Mouse (Mus musculus): ENCODE measurements around the gene Tgfbr3l. TPM values are rescaled to one million over a fixed set of nuclear protein-coding genes. Genes with fewer than 3 reads are reported as not detected.

Gene Tgfbr3l
- 3.0 and 3.6 TPM in 2 replicates for polyA plus RNA-seq (2015; fragmentation: Nextera tagmentation; extraction: Ambion mirVana)

DNA sequence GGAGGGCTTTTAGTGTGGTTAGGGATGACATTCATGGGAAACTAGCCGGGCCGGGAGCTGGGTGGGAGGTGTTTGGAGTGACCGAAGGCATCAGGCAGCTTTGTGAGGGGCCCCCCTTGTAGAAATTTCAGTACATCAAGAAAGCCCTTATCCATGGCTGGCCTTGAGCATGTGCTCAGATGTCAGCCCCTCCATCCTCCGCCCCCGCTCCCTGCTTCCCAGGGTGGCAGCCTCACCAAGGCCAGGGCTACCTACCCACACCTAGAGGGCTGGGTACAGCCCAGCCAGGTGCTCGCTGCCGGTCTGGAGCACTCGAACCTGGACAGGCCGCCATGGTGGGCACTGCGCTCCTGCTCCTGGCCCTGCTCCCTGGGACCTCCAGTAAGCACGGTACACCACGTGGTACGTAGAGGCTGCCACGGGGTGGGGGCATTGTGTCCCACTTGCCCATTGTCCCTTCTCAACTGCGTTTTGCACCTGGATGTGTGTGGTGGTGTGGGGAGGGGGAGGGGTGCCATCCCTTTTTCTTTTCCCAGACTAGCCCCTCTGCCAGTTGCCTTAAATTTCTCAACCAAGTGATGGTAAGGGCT is at the start of gene Tgfbr3l:
Gene Tgfbr3l (plus strand): TSS at position 264 of the 590 bp plus-strand sequence.
- H3K36me3 ChIP-seq (ENCODE audit: control insufficient read depth, insufficient read depth) = peaks cover 39% of the 10 kb centered on the region
- H3K27me3 ChIP-seq (ENCODE audit: control insufficient read depth, insufficient read depth, low read length) = no peaks in the 10 kb centered on the region
- 82% methylated on average over 15 of the region's 15 CpGs for WGBS
- H3K4me1 ChIP-seq (ENCODE audit: control insufficient read depth, insufficient read depth, low read length) = peaks cover 18% of the 10 kb centered on the region
- peak within 1 kb of the TSS; percentile 55 for H3K4me2 ChIP-seq (ENCODE audit: low read depth, low read length)
- no peaks in the 10 kb centered on the region for H3K9me3 ChIP-seq (replicated peaks; ENCODE audit: control insufficient read depth, low read length)
- no peak for ATAC-seq (replicated peaks; ENCODE audit: extremely low read depth, insufficient read depth, low FRiP score)
- peak within 1 kb of the TSS; percentile 60 for H3K9ac ChIP-seq (ENCODE audit: low read length)
- H3K4me3 ChIP-seq (ENCODE audit: low read length) = no peak within 1 kb of the TSS
- peak within 1 kb of the TSS; percentile 55 for H3K27ac ChIP-seq (ENCODE audit: low read length)

DNA sequence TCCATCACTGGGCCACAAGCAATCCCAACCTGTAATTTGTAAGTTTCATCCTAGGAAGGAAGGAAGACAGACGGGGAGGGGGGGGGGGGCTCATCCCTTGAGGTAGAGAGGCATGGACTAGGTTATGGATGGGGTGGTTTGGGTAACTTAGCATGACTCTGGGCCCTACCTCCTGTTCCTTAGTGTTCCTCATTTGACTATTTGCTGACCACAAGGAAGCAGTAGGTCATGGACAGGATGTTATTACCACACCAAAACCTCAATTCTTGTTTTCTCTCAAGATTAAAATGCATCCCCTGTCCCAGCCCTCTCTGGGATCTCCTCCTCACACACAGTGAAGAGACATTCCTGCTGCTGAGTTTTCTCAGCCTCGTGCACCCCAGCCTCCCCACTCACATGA is 46.7 kb upstream of the Tgfbr3l start:
- no peak overlapping the region for H3K9ac ChIP-seq (ENCODE audit: low read length)
- H3K4me3 ChIP-seq (ENCODE audit: low read length) = no peak overlapping the region
- H3K9me3 ChIP-seq (replicated peaks; ENCODE audit: control insufficient read depth, low read length) = no peaks in the 10 kb centered on the region
- H3K4me1 ChIP-seq (ENCODE audit: control insufficient read depth, insufficient read depth, low read length) = no peaks in the 10 kb centered on the region; the same call in 1 of the 2 replicates
- no peak overlapping the region for H3K4me2 ChIP-seq (ENCODE audit: low read depth, low read length)
- no peak overlapping the region for H3K27ac ChIP-seq (ENCODE audit: low read length)
- peaks cover 21% of the 10 kb centered on the region for H3K27me3 ChIP-seq (ENCODE audit: control insufficient read depth, insufficient read depth, low read length)
- no peak for ATAC-seq (replicated peaks; ENCODE audit: extremely low read depth, insufficient read depth, low FRiP score)
- 59% methylated on average over 2 of the region's 2 CpGs for WGBS
- H3K36me3 ChIP-seq (ENCODE audit: control insufficient read depth, insufficient read depth) = no peaks in the 10 kb centered on the region

DNA sequence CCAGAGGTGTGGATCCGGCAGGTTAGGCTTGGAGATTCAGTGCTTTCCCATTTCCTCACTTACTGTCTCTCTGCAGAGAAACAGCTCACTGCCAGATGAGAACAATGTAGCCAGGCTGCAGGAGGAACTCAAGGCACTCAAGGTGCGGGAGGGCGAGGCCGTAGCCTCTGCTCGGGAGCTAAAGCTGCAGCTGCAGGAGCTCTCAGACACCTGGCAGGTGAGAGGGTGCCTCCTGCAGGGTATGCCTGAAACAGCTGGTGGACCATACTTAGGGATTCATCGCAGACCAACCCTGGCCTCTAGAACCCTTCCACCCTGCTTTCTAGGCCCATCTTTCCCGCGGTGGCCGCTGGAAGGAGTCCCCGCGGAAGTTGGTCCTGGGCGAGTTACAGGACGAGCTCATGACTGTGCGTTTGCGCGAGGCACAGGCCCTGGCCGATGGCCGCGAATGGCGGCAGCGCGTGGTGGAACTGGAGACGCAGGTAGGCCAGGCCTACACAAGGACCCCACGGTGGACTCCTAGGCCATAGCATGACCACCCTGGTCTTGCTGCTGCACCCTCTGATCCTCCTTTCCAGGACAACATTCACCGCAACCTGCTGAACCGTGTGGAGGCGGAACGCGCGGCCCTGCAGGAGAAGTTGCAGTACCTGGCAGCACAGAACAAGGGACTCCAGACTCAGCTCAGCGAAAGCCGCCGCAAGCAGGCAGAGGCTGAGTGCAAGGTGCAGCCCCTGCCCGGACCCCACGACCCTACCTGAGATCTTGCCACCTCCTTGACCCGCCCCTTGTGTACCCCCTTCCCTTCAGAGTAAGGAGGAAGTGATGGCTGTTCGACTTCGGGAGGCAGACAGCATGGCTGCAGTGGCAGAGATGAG is 42.5 kb upstream of the Tgfbr3l start:
- Histone ChIP-seq H3K27me3 (ENCODE audit: control insufficient read depth, insufficient read depth, low read length) (peaks cover 26% of the 10 kb centered on the region), H3K4me2 (ENCODE audit: low read depth, low read length) (peak overlapping the region; percentile 45; the same call in 1 of the 2 replicates), H3K36me3 (ENCODE audit: control insufficient read depth, insufficient read depth) (no peaks in the 10 kb centered on the region; the same call in 1 of the 2 replicates), H3K9ac (ENCODE audit: low read length) (no peak overlapping the region), H3K4me3 (ENCODE audit: low read length) (peak overlapping the region; percentile 23), H3K27ac (ENCODE audit: low read length) (no peak overlapping the region), H3K9me3 (replicated peaks; ENCODE audit: control insufficient read depth, low read length) (no peaks in the 10 kb centered on the region; the same call in 1 of the 2 replicates), H3K4me1 (ENCODE audit: control insufficient read depth, insufficient read depth, low read length) (peaks cover 5% of the 10 kb centered on the region)
- WGBS = 33% methylated on average over 38 of the region's 38 CpGs
- no peak for ATAC-seq (replicated peaks; ENCODE audit: extremely low read depth, insufficient read depth, low FRiP score)

DNA sequence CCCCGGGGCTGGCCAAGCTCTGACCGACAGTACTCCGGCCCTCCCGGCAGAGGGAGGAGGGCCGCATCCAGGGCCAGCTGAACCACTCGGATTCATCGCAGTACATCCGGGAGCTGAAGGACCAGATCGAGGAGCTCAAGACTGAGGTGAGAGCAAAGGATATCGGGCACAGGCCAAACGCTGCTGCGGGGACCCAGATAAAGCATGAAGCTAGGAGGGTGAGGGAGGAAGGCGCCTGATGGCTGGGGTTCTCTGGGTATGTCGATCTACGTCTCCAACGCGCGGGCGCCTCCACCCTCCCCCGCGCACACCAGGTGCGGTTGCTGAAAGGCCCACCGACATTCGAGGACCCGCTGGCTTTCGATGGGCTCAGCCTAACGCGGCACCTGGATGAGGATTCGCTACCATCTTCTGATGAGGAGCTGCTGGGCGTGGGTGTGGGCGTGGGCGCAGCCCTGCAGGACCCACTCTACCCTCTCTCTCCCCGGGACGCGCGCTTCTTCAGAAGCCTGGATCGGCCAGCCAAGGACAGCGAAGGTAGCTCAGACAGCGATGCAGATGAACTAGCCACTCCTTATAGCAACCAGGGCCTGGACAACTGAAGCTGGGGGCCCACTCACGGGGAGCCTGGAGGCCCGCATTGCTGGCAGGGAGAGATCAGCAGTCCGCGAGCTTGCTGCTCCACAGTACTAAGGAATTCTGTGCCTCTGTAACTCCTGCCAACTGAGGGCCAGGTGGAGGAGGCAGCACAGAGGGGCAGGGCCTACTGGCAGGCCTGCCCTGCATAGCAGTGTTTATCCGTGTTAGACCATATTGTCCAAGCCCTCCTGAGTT is 41.6 kb upstream of the Tgfbr3l start:
- 16% methylated on average over 44 of the region's 44 CpGs for WGBS
- no peaks in the 10 kb centered on the region; the same call in 1 of the 2 replicates for H3K9me3 ChIP-seq (replicated peaks; ENCODE audit: control insufficient read depth, low read length)
- H3K4me2 ChIP-seq (ENCODE audit: low read depth, low read length) = peak overlapping the region; percentile 45
- H3K9ac ChIP-seq (ENCODE audit: low read length) = peak overlapping the region; percentile 45
- peak overlapping the region; percentile 23 for H3K4me3 ChIP-seq (ENCODE audit: low read length)
- H3K4me1 ChIP-seq (ENCODE audit: control insufficient read depth, insufficient read depth, low read length) = peaks cover 5% of the 10 kb centered on the region
- no peaks in the 10 kb centered on the region; the same call in 1 of the 2 replicates for H3K36me3 ChIP-seq (ENCODE audit: control insufficient read depth, insufficient read depth)
- peaks cover 26% of the 10 kb centered on the region for H3K27me3 ChIP-seq (ENCODE audit: control insufficient read depth, insufficient read depth, low read length)
- ATAC-seq (replicated peaks; ENCODE audit: extremely low read depth, insufficient read depth, low FRiP score) = peak; percentile 37; the same call in 1 of the 2 replicates
- no peak overlapping the region for H3K27ac ChIP-seq (ENCODE audit: low read length)

DNA sequence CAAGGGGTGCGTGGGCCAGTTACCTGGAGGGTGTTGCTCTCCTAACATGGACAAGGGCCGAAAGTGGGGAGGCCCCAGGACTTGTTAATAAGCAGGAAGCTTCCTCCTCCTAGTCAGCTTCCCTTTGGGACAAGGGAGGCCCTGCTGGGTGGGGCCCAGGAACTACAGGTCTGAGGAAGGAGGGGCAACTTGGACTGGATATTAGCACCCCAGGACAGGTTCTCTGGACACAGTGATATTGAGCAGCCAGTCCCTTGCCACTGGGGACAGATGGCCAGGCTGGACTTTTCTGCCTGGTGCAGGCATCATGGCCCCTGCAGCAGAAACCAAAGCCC is 41.0 kb upstream of the Tgfbr3l start:
- peaks cover 26% of the 10 kb centered on the region for H3K27me3 ChIP-seq (ENCODE audit: control insufficient read depth, insufficient read depth, low read length)
- H3K9ac ChIP-seq (ENCODE audit: low read length) = no peak overlapping the region
- no peak overlapping the region for H3K4me3 ChIP-seq (ENCODE audit: low read length)
- no peak overlapping the region; the same call in 1 of the 2 replicates for H3K4me2 ChIP-seq (ENCODE audit: low read depth, low read length)
- WGBS = 61% methylated on average over 2 of the region's 2 CpGs
- no peaks in the 10 kb centered on the region; the same call in 1 of the 2 replicates for H3K36me3 ChIP-seq (ENCODE audit: control insufficient read depth, insufficient read depth)
- no peaks in the 10 kb centered on the region; the same call in 1 of the 2 replicates for H3K9me3 ChIP-seq (replicated peaks; ENCODE audit: control insufficient read depth, low read length)
- no peak overlapping the region for H3K27ac ChIP-seq (ENCODE audit: low read length)
- ATAC-seq (replicated peaks; ENCODE audit: extremely low read depth, insufficient read depth, low FRiP score) = no peak
- H3K4me1 ChIP-seq (ENCODE audit: control insufficient read depth, insufficient read depth, low read length) = peaks cover 5% of the 10 kb centered on the region

DNA sequence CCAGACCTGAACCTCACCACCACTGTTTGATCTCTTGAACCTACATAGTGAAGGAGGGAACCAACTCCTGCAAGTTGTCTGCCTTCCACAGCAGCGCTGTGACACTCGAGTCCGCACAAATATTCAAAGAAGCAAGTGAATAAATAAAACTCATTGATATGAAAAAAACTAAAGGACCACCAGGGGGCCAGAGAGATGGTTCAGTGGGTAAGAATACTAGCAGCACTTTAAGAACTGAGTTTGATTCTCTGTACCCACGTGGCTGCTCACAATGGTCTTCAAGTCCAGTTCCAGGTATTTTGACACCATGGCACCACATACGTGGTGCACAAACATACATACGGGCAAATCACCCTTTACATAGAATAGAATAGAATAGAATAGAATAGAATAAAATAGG is 36.9 kb upstream of the Tgfbr3l start:
- 75% methylated on average over 6 of the region's 6 CpGs for WGBS
- H3K9me3 ChIP-seq (replicated peaks; ENCODE audit: control insufficient read depth, low read length) = no peaks in the 10 kb centered on the region; the same call in 1 of the 2 replicates
- no peak for ATAC-seq (replicated peaks; ENCODE audit: extremely low read depth, insufficient read depth, low FRiP score)

DNA sequence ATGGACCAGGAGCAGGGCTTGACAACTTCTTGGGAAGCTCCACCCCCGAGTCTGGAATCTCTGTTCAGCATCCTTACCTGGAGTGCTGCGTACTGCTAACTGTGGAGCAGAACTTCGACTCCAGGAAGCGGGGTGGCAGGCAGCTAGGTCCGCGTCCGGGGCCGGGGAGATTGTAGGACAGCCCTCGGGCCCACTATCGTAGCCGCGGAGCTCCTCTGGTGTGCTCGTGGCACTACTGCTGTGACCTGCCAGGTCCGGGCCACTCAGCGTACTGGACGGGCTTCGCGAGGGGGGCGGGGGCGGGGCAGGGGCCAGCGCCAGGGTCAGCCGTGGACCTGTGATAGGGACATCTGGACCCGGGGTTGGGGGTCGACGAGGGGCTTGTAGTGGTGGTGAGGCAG is 35.2 kb upstream of the Tgfbr3l start:
- 1% methylated on average over 25 of the region's 25 CpGs for WGBS
- peak overlapping the region; percentile 41 for H3K4me3 ChIP-seq (ENCODE audit: low read length)
- H3K27me3 ChIP-seq (ENCODE audit: control insufficient read depth, insufficient read depth, low read length) = peaks cover 43% of the 10 kb centered on the region
- H3K9ac ChIP-seq (ENCODE audit: low read length) = peak overlapping the region; percentile 54
- no peaks in the 10 kb centered on the region; the same call in 1 of the 2 replicates for H3K36me3 ChIP-seq (ENCODE audit: control insufficient read depth, insufficient read depth)
- H3K4me1 ChIP-seq (ENCODE audit: control insufficient read depth, insufficient read depth, low read length) = peaks cover 27% of the 10 kb centered on the region
- 0 out of 2 replicates have a peak, but pooled peaks have one; percentile 2 for ATAC-seq (replicated peaks; ENCODE audit: extremely low read depth, insufficient read depth, low FRiP score)
- H3K27ac ChIP-seq (ENCODE audit: low read length) = no peak overlapping the region
- H3K4me2 ChIP-seq (ENCODE audit: low read depth, low read length) = peak overlapping the region; percentile 76
- no peaks in the 10 kb centered on the region; the same call in 1 of the 2 replicates for H3K9me3 ChIP-seq (replicated peaks; ENCODE audit: control insufficient read depth, low read length)

More for the DNA sequence above, 36.9 kb upstream of the Tgfbr3l start:
- Histone ChIP-seq H3K4me2 (ENCODE audit: low read depth, low read length) (no peak overlapping the region), H3K9ac (ENCODE audit: low read length) (no peak overlapping the region), H3K36me3 (ENCODE audit: control insufficient read depth, insufficient read depth) (no peaks in the 10 kb centered on the region; the same call in 1 of the 2 replicates), H3K4me1 (ENCODE audit: control insufficient read depth, insufficient read depth, low read length) (peaks cover 20% of the 10 kb centered on the region), H3K27ac (ENCODE audit: low read length) (no peak overlapping the region), H3K4me3 (ENCODE audit: low read length) (no peak overlapping the region), H3K27me3 (ENCODE audit: control insufficient read depth, insufficient read depth, low read length) (peaks cover 33% of the 10 kb centered on the region)

DNA sequence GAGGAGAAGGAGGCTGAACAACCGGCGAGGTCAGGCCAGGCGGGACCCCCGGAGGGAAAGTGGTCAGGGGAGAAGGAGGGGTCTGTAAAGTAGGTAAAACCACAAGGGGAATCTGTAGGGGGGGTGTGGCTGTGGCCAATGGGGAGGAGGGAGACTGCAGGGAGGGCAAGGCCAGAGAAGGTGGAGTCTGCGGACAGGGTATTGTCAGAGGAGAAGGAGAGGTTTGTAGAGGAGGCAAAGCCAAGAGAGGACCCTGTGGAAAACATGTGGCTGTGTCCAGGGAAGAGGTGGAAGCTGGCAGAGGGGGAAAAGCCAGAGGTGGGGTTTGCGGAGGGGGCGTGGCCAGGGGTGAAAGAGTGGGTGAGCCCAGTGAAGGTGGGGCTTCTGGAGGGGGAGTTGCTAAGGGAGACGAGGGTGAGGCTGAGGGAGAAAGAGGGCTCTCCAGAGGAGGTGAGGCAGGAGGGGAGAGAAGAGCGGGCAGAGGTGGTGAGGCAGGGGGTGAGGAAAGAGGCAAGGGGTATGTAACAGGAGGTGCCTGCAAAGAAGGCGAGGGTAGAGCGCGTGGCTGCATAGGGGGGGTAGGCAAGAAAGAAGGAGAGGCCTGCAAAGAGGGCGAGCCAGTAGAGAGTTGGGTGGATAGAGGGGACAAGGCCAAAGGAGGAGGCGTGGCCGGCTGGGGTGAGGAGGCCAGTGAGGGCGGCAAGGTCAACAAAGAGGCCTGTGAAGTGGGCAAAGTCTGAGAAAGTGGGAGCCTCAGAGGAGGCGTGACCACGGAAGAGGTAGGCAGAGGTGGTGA is 34.6 kb upstream of the Tgfbr3l start:
- peaks cover 49% of the 10 kb centered on the region for H3K27me3 ChIP-seq (ENCODE audit: control insufficient read depth, insufficient read depth, low read length)

More for the DNA sequence above, 34.6 kb upstream of the Tgfbr3l start:
- Histone ChIP-seq H3K9me3 (replicated peaks; ENCODE audit: control insufficient read depth, low read length) (no peaks in the 10 kb centered on the region; the same call in 1 of the 2 replicates), H3K4me3 (ENCODE audit: low read length) (peak overlapping the region; percentile 41), H3K36me3 (ENCODE audit: control insufficient read depth, insufficient read depth) (no peaks in the 10 kb centered on the region; the same call in 1 of the 2 replicates), H3K27ac (ENCODE audit: low read length) (no peak overlapping the region), H3K4me1 (ENCODE audit: control insufficient read depth, insufficient read depth, low read length) (peaks cover 27% of the 10 kb centered on the region), H3K4me2 (ENCODE audit: low read depth, low read length) (peak overlapping the region; percentile 76), H3K9ac (ENCODE audit: low read length) (peak overlapping the region; percentile 54)
- ATAC-seq (replicated peaks; ENCODE audit: extremely low read depth, insufficient read depth, low FRiP score) = peak; percentile 57
- 4% methylated on average over 18 of the region's 18 CpGs for WGBS
